In genomic region chr10:3835616-3836015, GRCm38 (mm10) we compare ENCODE assay signal across 11 mouse cellular contexts.
DNase-seq lines count a peak whose midpoint lies in the region; ATAC-seq and TF ChIP-seq lines count a peak whose summit lies in the region.
"Had no signal": no experiment of that assay in that cellular context is flagged by ENCODE, and none has a peak within 500 bp of the region (broad histone marks: within the 10 kb centered on the region; RNA-seq: fewer than 3 reads in every experiment).

No protein-coding gene starts in this region.

- no peaks in the 10 kb centered on the region for H3K9me3 ChIP-seq in kidney, embryonic 14.5 days (ENCODE audit: control insufficient read depth, low read length)
- H3K9me3 ChIP-seq: embryonic facial prominence, embryonic 15.5 days; stomach, embryonic 15.5 days had no signal

- DNase-seq in kidney, adult 11 months, result peak; percentile 14
- DNase-seq in adrenal gland, adult 2 months, result peak; percentile 52
- DNase-seq in gastrocnemius, adult 8-10 months (ENCODE audit: low spot score in 2 of 2), result peak; percentile 29 to 33
- peak; percentile 49 to 70 for DNase-seq in heart, postnatal 36 days
- no peak for DNase-seq in right cerebral cortex, postnatal 25 days
- DNase-seq in frontal cortex, postnatal 25 days (ENCODE audit: low spot score in 2 of 2), result no peak
- no peak for DNase-seq in thymus, adult 2 months

- H3K27me3 ChIP-seq in kidney, embryonic 14.5 days (ENCODE audit: control insufficient read depth, insufficient read depth, low read length), result no peaks in the 10 kb centered on the region
- no peaks in the 10 kb centered on the region for H3K27me3 ChIP-seq in thymus, adult 2 months (ENCODE audit: control insufficient read depth, insufficient read depth, low read length)
- H3K27me3 ChIP-seq: embryonic facial prominence, embryonic 15.5 days; stomach, embryonic 15.5 days had no signal

- peaks cover 4% of the 10 kb centered on the region; the same call in 1 of the 2 replicates for H3K4me1 ChIP-seq in kidney, embryonic 14.5 days (ENCODE audit: control insufficient read depth, insufficient read depth, low read length)
- no peaks in the 10 kb centered on the region for H3K4me1 ChIP-seq in thymus, adult 2 months (replicated peaks; ENCODE audit: control insufficient read depth, insufficient read depth, low read length)

- no peak overlapping the region for H3K4me3 ChIP-seq in kidney, embryonic 14.5 days (ENCODE audit: low read length)
- no peak overlapping the region for H3K4me3 ChIP-seq in thymus, adult 2 months (ENCODE audit: control insufficient read depth, insufficient read depth, low read length)
- H3K4me3 ChIP-seq: embryonic facial prominence, embryonic 15.5 days; stomach, embryonic 15.5 days had no signal

- H3K9ac ChIP-seq in kidney, embryonic 14.5 days (ENCODE audit: low read depth, low read length), result no peak overlapping the region
- H3K9ac ChIP-seq: embryonic facial prominence, embryonic 15.5 days; stomach, embryonic 15.5 days had no signal

- no peak for ATAC-seq in kidney, embryonic 14.5 days (ENCODE audit: low FRiP score, low TSS enrichment)
- ATAC-seq: inflammation-experienced regulatory T-cells, adult 6 months had no signal

- H3K27ac ChIP-seq in kidney, embryonic 14.5 days (ENCODE audit: low read depth, low read length), result no peak overlapping the region
- H3K27ac ChIP-seq in thymus, adult 2 months (ENCODE audit: control insufficient read depth, insufficient read depth, low read length), result no peak overlapping the region
- H3K27ac ChIP-seq: embryonic facial prominence, embryonic 15.5 days; stomach, embryonic 15.5 days had no signal

- intact Hi-C loops in heart, postnatal 36 days (cut with DNase I), result loop anchor here (10.0 kb wide), 1 partner anchor 91 kb away; the partner anchor contains the start of gene Plekhg1

- 65% methylated on average over 10 of the region's 10 CpGs for whole genome bisulfite sequencing in kidney, embryonic 14.5 days
- 90% methylated on average over 10 of the region's 10 CpGs for WGBS in thymus, adult 2 months

- H3K36me3 ChIP-seq in kidney, embryonic 14.5 days (ENCODE audit: control insufficient read depth, insufficient read depth, low read length), result no peaks in the 10 kb centered on the region
- no peaks in the 10 kb centered on the region for H3K36me3 ChIP-seq in thymus, adult 2 months (ENCODE audit: control insufficient read depth, insufficient read depth, low read length)
- H3K36me3 ChIP-seq: embryonic facial prominence, embryonic 15.5 days; stomach, embryonic 15.5 days had no signal

- no peak overlapping the region for H3K4me2 ChIP-seq in kidney, embryonic 14.5 days (replicated peaks; ENCODE audit: low read depth, low read length)
- H3K4me2 ChIP-seq: embryonic facial prominence, embryonic 15.5 days; stomach, embryonic 15.5 days had no signal

- no peak for TF ChIP-seq POLR2A in thymus, adult 2 months (IDR thresholded peaks at IDR 0.05; ENCODE audit: control insufficient read depth, extremely low read depth, insufficient read depth, low read length, poor library complexity)

- TF ChIP-seq CTCF in thymus, adult 2 months (IDR thresholded peaks at IDR 0.05; ENCODE audit: borderline replicate concordance, control insufficient read depth, extremely low read depth, insufficient read depth, low read length, poor library complexity), result no peak

Comparison
In these comparisons a context has a peak if more than half of its experiments do, and no peak if none do; other contexts are left out.
1. DNase-seq: peak in kidney, adult 11 months (single experiment), adrenal gland, adult 2 months (single experiment), gastrocnemius, adult 8-10 months (2 of 2) and heart, postnatal 36 days (2 of 2); none in right cerebral cortex, postnatal 25 days (single experiment), frontal cortex, postnatal 25 days (0 of 2) and thymus, adult 2 months (single experiment).